31 mouse cellular contexts compared by ENCODE assay signal in genomic region chr11:116001725-116002124, GRCm38 (mm10). TPM values are rescaled to one million over a fixed set of nuclear protein-coding genes. Genes with fewer than 3 reads are reported as not detected.
"Had no signal": no experiment of that assay in that cellular context is flagged by ENCODE, and none has a peak within 500 bp of the region (broad histone marks: within the 10 kb centered on the region; RNA-seq: fewer than 3 reads in every experiment).

No protein-coding gene starts in this region.

- ATAC-seq: liver, embryonic 12.5 days; liver, postnatal 0 days; lung, postnatal 0 days; midbrain, embryonic 13.5 days; midbrain, embryonic 15.5 days; midbrain, embryonic 16.5 days had no signal

- H3K36me3 ChIP-seq: liver, embryonic 15.5 days; midbrain, embryonic 12.5 days; midbrain, embryonic 13.5 days; midbrain, embryonic 15.5 days; neural tube, embryonic 12.5 days; neural tube, embryonic 13.5 days had no signal

- H3K4me3 ChIP-seq: limb, embryonic 10.5 days; limb, embryonic 12.5 days; limb, embryonic 13.5 days; limb, embryonic 15.5 days; liver, embryonic 12.5 days; liver, embryonic 13.5 days; liver, embryonic 15.5 days; lung, embryonic 15.5 days; megakaryocyte, embryonic 14.5 days; midbrain, embryonic 12.5 days; midbrain, embryonic 13.5 days; midbrain, embryonic 15.5 days; myocyte; neural tube, embryonic 12.5 days; neural tube, embryonic 13.5 days had no signal

- H3K4me2 ChIP-seq: limb, embryonic 12.5 days; limb, embryonic 13.5 days; limb, embryonic 15.5 days; liver, embryonic 11.5 days; liver, embryonic 12.5 days; liver, embryonic 13.5 days; liver, embryonic 15.5 days; lung, embryonic 14.5 days; lung, embryonic 15.5 days; midbrain, embryonic 12.5 days; midbrain, embryonic 13.5 days; midbrain, embryonic 15.5 days; neural tube, embryonic 12.5 days; neural tube, embryonic 13.5 days had no signal

- H3K9ac ChIP-seq: limb, embryonic 12.5 days; limb, embryonic 13.5 days; limb, embryonic 15.5 days; liver, embryonic 12.5 days; liver, embryonic 13.5 days; liver, embryonic 14.5 days; liver, embryonic 15.5 days; liver, postnatal 0 days; lung, embryonic 14.5 days; lung, embryonic 15.5 days; midbrain, embryonic 12.5 days; midbrain, embryonic 13.5 days; midbrain, embryonic 15.5 days; neural tube, embryonic 12.5 days; neural tube, embryonic 13.5 days had no signal

- H3K27ac ChIP-seq: limb, embryonic 10.5 days; limb, embryonic 12.5 days; limb, embryonic 13.5 days; limb, embryonic 15.5 days; liver, embryonic 12.5 days; liver, embryonic 13.5 days; liver, embryonic 14.5 days; liver, embryonic 15.5 days; lung, embryonic 15.5 days; macrophage; midbrain, embryonic 12.5 days; midbrain, embryonic 13.5 days; midbrain, embryonic 15.5 days; neural tube, embryonic 12.5 days; neural tube, embryonic 13.5 days had no signal

- DNase-seq: left cerebral cortex, postnatal 4 days; liver; liver, embryonic 13.5 days; liver, postnatal 0 days; lung, adult 18-20 months; lung, adult 2 months; lung, embryonic 14.5 days; lung, postnatal 10 days; lung, postnatal 14 days; lung, postnatal 36 days; lung, postnatal 4 days; midbrain, embryonic 14.5 days had no signal

- H3K9me3 ChIP-seq: limb, embryonic 10.5 days; limb, embryonic 13.5 days; limb, embryonic 15.5 days; liver, embryonic 12.5 days; liver, embryonic 13.5 days; liver, embryonic 15.5 days; lung, embryonic 15.5 days; midbrain, embryonic 12.5 days; midbrain, embryonic 13.5 days; midbrain, embryonic 15.5 days; neural tube, embryonic 12.5 days; neural tube, embryonic 13.5 days had no signal

- H3K27me3 ChIP-seq: limb, embryonic 15.5 days; neural tube, embryonic 12.5 days had no signal

RNA-seq across cellular contexts. Expression of gene Itgb4, which starts 27.2 kb away (rescaled TPM):
- polyA plus RNA-seq: macrophage had no signal
